Mouse (Mus musculus) gastrocnemius, adult 2 months (tissue): Measurements from ENCODE around the gene Jmjd1c. TPM values are rescaled to one million over a fixed set of nuclear protein-coding genes. Genes with fewer than 3 reads are reported as not detected.

Experiments used
- DNase-seq: peaks from one replicate; pipeline ENCODE4 v3.0.0; 2022
- H3K27ac ChIP-seq: fragments of 200-600 bp; 2 replicates; pipeline ENCODE4 v1.8.1; 2022; ENCODE audit warnings: mild to moderate bottlenecking
- H3K4me3 ChIP-seq: fragments of 200-600 bp; 2 replicates; pipeline ENCODE4 v1.8.1; 2022; ENCODE audit warnings: mild to moderate bottlenecking, moderate library complexity
- CTCF ChIP-seq: fragments of 200-600 bp; IDR thresholded peaks from 2 replicates; pipeline ENCODE4 v1.8.1; 2022; ENCODE audit warnings: antibody characterized with exemption, mild to moderate bottlenecking, moderate library complexity
- intact Hi-C: fragments of 180-260 bp; cut with DNase I; formaldehyde crosslinking; loops from one replicate; pipeline ENCODE4 v1.15.1; 2025
- total RNA-seq, 2 experiments: library from RNA; stranded (reverse); gene quantifications; 2 replicates each; pipeline ENCODE4 v1.2.3; 2021

The Jmjd1c gene
- total RNA-seq, 2 experiments from 2014 or later = 23.7 to 26.6 TPM

DNA sequence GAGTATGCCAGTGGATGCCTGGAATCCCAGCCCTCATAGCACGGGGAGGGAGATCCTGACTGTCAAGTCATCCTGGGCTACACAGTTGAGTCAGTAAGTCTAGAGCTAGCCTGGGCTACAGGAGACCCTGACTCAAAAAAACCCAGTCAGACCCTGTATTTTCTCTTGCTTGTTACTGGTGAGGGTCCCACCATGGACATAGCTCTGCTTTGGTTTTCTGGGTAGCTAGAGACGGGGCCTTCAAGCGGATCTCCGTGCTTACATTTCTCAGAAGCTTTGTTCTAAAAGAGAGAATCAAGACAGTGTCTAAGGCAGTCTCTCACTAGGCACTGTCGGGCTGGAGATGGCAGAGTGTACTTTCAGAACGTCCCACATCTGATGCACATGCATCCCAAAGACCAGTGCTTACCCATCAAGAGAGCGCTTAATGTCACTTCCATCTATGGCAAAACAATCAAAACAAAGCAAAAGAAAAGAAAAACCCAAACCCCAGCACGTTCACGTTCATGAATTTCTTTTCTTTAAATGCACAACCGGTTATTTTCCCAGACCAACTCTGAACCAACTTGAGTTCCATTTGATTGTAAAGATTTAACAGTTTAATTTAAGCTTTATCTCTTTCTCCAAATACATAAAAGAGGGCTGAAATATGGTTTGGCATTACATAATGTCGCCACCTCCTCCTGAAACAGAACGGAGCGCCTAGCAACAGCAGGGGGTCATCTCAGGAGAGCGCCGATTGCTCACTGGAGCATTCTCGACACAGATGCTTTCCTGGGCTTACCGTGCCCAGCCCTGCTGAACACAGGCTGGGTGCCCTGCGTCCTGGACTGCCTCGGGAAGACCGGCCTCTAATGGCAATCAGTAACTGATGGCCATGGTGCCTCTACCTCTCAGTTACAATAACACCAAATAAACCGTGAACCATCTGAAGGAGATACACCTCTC, 19.7 kb upstream of the Jmjd1c start:
- TF ChIP-seq CTCF = no peak
- H3K27ac ChIP-seq = no peak overlapping the region; the same call in 1 of the 2 replicates
- intact Hi-C loops = no loop called here
- H3K4me3 ChIP-seq = 0 out of 2 replicates have a peak overlapping the region, but pooled peaks have one; percentile 9
- DNase-seq = peak; percentile 38

GRCm38 (mm10) chr10:67079030-67079429, 16.9 kb upstream of the Jmjd1c start:
- no peak overlapping the region for H3K27ac ChIP-seq
- intact Hi-C loops = no loop called here
- TF ChIP-seq CTCF = no peak

DNA sequence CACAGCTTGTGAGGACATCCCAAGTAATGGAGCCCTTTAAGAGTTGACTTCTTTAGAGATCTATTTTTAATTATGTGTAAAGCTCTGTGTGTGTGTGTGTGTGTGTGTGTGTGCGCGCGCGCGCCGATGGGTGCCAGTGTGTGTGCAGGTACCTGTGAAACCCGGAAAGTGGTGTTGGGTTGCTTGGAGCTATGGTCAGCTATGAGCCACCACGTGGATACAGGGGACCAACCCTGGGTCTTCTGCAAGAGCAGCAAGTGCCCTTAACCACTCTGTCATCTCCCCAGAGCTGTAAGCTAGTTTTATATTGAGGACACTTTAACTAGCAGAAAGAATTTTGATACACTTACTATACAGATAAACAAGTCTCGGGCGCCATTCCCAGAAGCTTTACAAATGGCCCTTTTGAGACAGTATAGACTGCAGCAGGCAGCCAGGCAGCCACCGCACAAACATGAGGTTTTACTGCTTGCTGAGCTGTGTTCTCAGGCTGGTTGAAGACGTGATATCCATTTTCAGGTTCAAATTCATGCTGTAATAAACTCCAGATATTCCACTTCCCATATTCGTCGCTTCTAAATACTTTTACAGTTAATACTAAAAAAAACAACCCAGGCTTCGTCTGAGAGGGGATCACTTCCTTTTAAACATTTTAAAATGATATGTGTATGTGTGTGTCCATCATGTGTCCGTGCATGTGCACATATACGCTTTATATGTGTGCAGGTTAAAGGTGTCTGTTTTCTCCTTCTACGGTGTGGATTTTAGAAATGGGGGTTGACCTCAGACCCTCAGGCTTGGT, 14.5 kb upstream of the Jmjd1c start:
- TF ChIP-seq CTCF = no peak
- Histone ChIP-seq H3K4me3 (no peak overlapping the region), H3K27ac (no peak overlapping the region)
- no peak for DNase-seq
- intact Hi-C loops = no loop called here

More at GRCm38 (mm10) chr10:67079030-67079429, 16.9 kb upstream of the Jmjd1c start:
- no peak for DNase-seq
- H3K4me3 ChIP-seq = no peak overlapping the region

DNA sequence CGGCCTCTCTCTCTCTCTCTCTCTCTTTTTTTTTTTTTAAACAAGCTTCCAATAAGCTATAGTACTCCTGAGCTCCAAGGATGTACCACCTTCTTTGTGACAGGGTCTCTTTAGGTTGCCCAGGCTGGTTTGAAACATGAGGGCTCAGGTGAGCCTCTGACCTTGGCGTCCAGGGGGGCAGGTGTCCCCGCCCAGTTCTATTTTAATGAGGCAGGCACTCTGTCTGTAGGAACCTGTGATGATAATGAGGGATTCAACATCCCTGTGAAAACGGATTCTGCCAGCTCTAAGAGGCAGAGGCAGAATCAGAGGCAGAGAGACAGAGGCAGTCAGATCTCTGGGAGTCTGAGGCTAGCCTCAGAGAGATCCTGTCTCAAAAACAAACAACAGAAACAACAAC, 13.4 kb upstream of the Jmjd1c start:
- TF ChIP-seq CTCF = no peak
- intact Hi-C loops = no loop called here
- no peak for DNase-seq
- H3K4me3 ChIP-seq = no peak overlapping the region
- H3K27ac ChIP-seq = no peak overlapping the region

DNA sequence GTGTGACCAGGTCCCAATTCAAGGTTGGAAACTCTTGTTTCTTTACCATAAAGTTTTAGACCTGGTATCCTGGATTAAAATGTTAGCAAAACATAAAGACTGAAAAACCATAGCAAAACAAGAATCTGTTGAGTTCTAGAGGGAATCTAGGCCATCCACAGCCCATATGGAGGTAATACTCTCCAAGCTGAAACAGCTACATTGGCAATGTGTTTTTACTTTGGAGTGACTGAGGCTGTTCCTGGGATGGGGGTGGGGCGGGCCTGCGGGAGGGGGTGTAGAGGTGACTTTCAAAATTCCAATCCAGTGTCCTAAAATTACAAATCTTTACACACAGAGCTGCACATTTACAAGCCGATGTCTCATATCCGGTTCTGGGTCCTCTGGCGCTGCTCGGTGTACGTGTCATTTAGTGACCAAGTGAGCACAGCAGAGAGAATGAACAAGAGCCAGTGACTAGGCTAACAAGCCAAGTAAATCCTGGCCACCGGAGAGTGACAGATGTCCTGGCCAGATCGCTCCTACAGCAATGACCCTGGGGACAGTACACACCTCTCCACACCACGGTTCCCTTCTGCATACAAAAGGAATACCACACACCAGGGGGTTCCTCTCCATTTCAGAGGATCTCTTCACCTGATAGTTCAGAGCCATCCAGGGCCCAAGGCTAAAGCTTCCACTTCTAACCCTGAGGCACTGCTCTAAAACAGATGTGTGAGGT, 12.3 kb upstream of the Jmjd1c start:
- peak; percentile 69 for DNase-seq
- H3K27ac ChIP-seq = peak overlapping the region; percentile 53
- TF ChIP-seq CTCF = no peak
- H3K4me3 ChIP-seq = peak overlapping the region; percentile 23
- intact Hi-C loops = no loop called here

GRCm38 (mm10) chr10:67085124-67085523, 10.8 kb upstream of the Jmjd1c start:
- Histone ChIP-seq H3K4me3 (no peak overlapping the region), H3K27ac (no peak overlapping the region)
- TF ChIP-seq CTCF = no peak
- intact Hi-C loops = no loop called here
- DNase-seq = no peak

DNA sequence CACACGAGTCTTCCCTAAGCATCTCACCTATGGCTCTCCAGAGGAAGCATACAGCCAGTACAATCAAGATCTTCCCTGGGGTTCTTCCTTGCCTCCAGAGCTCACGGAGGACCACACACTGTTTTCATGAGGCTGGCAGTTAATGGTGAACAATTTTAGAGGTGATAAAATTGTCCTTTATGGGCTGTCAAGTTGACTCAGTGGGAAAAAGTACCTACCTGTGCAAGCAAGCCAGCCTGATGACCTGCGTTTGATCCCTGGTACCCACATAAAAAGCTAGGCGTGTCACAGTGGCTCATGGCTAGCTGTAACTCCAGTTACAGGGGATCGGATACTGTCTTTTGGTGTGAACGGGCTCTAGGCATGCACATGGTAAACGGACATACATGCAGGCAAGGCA, 10.0 kb upstream of the Jmjd1c start:
- no peak for TF ChIP-seq CTCF
- intact Hi-C loops = no loop called here
- Histone ChIP-seq H3K4me3 (no peak overlapping the region), H3K27ac (no peak overlapping the region)
- no peak for DNase-seq

- no peak for DNase-seq
- TF ChIP-seq CTCF = no peak
- intact Hi-C loops = no loop called here
- Histone ChIP-seq H3K27ac (no peak overlapping the region), H3K4me3 (no peak overlapping the region)
Observed at GRCm38 (mm10) chr10:67087447-67088226, 8.3 kb upstream of the Jmjd1c start.

DNA sequence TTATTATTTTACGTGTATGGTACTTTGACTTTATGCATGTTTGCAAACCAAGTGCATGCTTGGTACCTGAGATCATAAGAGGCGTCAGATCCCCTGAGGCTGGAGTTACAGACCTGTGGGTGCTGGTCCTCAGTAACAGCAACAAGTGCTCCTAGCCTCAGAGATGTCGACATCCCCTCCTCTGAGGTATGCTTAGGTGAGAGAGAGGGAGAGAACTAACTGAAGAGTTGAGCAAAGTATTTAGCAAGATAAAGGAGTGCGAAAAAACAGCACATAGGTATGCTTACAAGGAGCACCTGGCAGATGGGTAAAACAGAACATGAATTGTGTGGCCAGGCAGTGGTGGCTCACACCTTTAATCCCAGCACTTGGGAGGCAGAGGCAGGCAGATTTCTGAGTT, 5.3 kb upstream of the Jmjd1c start:
- Histone ChIP-seq H3K27ac (no peak overlapping the region), H3K4me3 (no peak overlapping the region)
- intact Hi-C loops = no loop called here
- no peak for TF ChIP-seq CTCF
- no peak for DNase-seq

- H3K27ac ChIP-seq = no peak overlapping the region
- no peak for TF ChIP-seq CTCF
- no peak overlapping the region for H3K4me3 ChIP-seq
- no peak for DNase-seq
- intact Hi-C loops = loop anchor here (5.0 kb wide), 2 partner anchors 38 to 93 kb away; no protein-coding TSS in a partner anchor
Observed at GRCm38 (mm10) chr10:67094922-67095321, 1.0 kb upstream of the Jmjd1c start.

- peak within 1 kb of the TSS; percentile 100 for H3K27ac ChIP-seq
- H3K4me3 ChIP-seq = peak within 1 kb of the TSS; percentile 99
- DNase-seq = peak; percentile 91
- intact Hi-C loops = loop anchor here (2.0 to 5.0 kb wide), 3 partner anchors 30 to 95 kb away; no protein-coding TSS in a partner anchor
- TF ChIP-seq CTCF = no peak
Observed at GRCm38 (mm10) chr10:67096621-67097436, 904 bp downstream of the Jmjd1c start, which contains the start of gene Reep3. Reep3 (minus strand) TSS chr10:67096945.
